Mouse (Mus musculus) monocyte, adult 5-6 weeks (primary cell): ENCODE measurements around the gene Trex1. TPM values are rescaled to one million over a fixed set of nuclear protein-coding genes. Genes with fewer than 3 reads are reported as not detected.

Source experiments
- ATAC-seq: fragments of 153-309, 156-312 bp; replicated peaks from 2 replicates; pipeline ENCODE4 v1.8.0; 2017; ENCODE audit warnings: mild to moderate bottlenecking; ENCODE audit not compliant: low TSS enrichment, insufficient number of reproducible peaks, severe bottlenecking, poor library complexity, low FRiP score
- total RNA-seq: library from RNA; stranded (forward); fragments of 200-1000, 200-491, 200-594 nt; gene quantifications from 3 replicates; pipeline ENCODE4 v1.2.3, GENCODE M21; 2017

Gene Trex1
- total RNA-seq, 1 experiment from 2014 or later, result 64.7 TPM

- ATAC-seq, result no peak
Measured at GRCm38 (mm10) chr9:109092799-109093198, 33.3 kb upstream of the Trex1 start.

- no peak for ATAC-seq
Measured at GRCm38 (mm10) chr9:109091802-109092201, 32.3 kb upstream of the Trex1 start.

GRCm38 (mm10) chr9:109090446-109090845, 30.9 kb upstream of the Trex1 start:
- no peak for ATAC-seq

- no peak for ATAC-seq
Measured at GRCm38 (mm10) chr9:109087987-109088386, 28.5 kb upstream of the Trex1 start.

- no peak for ATAC-seq
Measured at GRCm38 (mm10) chr9:109084922-109085321, 25.4 kb upstream of the Trex1 start.

- ATAC-seq, result peak; percentile 98
Measured at GRCm38 (mm10) chr9:109082124-109082800, 22.7 kb upstream of the Trex1 start, which contains the start of the genes Ccdc51 and Tma7. Ccdc51 (plus strand) TSS chr9:109082493. Tma7 (minus strand) TSS chr9:109082587.

- ATAC-seq, result no peak
Measured at GRCm38 (mm10) chr9:109081749-109082123, 22.2 kb upstream of the Trex1 start.

GRCm38 (mm10) chr9:109080516-109080915, 21.0 kb upstream of the Trex1 start:
- no peak for ATAC-seq

GRCm38 (mm10) chr9:109073661-109074573, 14.4 kb upstream of the Trex1 start, which contains the start of gene Atrip:
Atrip (minus strand) TSS chr9:109074124.
- ATAC-seq, result peak; percentile 99

GRCm38 (mm10) chr9:109068095-109068735, 8.7 kb upstream of the Trex1 start:
- no peak for ATAC-seq

- ATAC-seq, result no peak
Measured at GRCm38 (mm10) chr9:109060898-109061295, 1.4 kb upstream of the Trex1 start.

GRCm38 (mm10) chr9:109060184-109060897, 807 bp upstream of the Trex1 start:
- no peak for ATAC-seq

- ATAC-seq, result no peak
Measured at GRCm38 (mm10) chr9:109058006-109058765, 1.3 kb downstream of the Trex1 start.

- ATAC-seq, result peak; percentile 19
Measured at GRCm38 (mm10) chr9:109057543-109057942, 2.0 kb downstream of the Trex1 start.

- ATAC-seq, result no peak
Measured at GRCm38 (mm10) chr9:109056916-109057315, 2.6 kb downstream of the Trex1 start.

- no peak for ATAC-seq
Measured at GRCm38 (mm10) chr9:109056081-109056690, 3.3 kb downstream of the Trex1 start.

GRCm38 (mm10) chr9:109055271-109056030, 4.1 kb downstream of the Trex1 start:
- ATAC-seq, result no peak
